7 mouse cellular contexts compared by ENCODE assay signal in genomic region chr2:90566046-90566445, GRCm38 (mm10). TPM values are rescaled to one million over a fixed set of nuclear protein-coding genes. Genes with fewer than 3 reads are reported as not detected.
DNase-seq lines count a peak whose midpoint lies in the region; ATAC-seq and TF ChIP-seq lines count a peak whose summit lies in the region.

No protein-coding gene starts in this region.

- TF ChIP-seq EP300 in heart, postnatal 0 days (IDR thresholded peaks at IDR 0.05; ENCODE audit: low read depth) = no peak

- no peak overlapping the region for H3K4me3 ChIP-seq in heart, postnatal 0 days (ENCODE audit: low read depth, low read length)
- no peak overlapping the region for H3K4me3 ChIP-seq in embryonic facial prominence, embryonic 14.5 days (ENCODE audit: low read depth, low read length)
- H3K4me3 ChIP-seq in intestine, postnatal 0 days (ENCODE audit: low read depth, low read length) = no peak overlapping the region
- peak overlapping the region; percentile 87 for H3K4me3 ChIP-seq in megakaryocyte, embryonic 14.5 days (replicated peaks)

- no peaks in the 10 kb centered on the region for H3K9me3 ChIP-seq in heart, postnatal 0 days (replicated peaks; ENCODE audit: control insufficient read depth, low read length)
- H3K9me3 ChIP-seq in embryonic facial prominence, embryonic 14.5 days (ENCODE audit: control insufficient read depth, low read length) = no peaks in the 10 kb centered on the region
- H3K9me3 ChIP-seq in intestine, postnatal 0 days (ENCODE audit: control insufficient read depth) = no peaks in the 10 kb centered on the region
- no peaks in the 10 kb centered on the region for H3K9me3 ChIP-seq in megakaryocyte, embryonic 14.5 days

- TF ChIP-seq CTCF in heart, postnatal 0 days (IDR thresholded peaks at IDR 0.05; ENCODE audit: low read depth) = no peak
- no peak for TF ChIP-seq CTCF in intestine, postnatal 0 days (IDR thresholded peaks at IDR 0.05; ENCODE audit: low read depth)

- peak overlapping the region; percentile 24; the same call in 1 of the 2 replicates for H3K4me2 ChIP-seq in heart, postnatal 0 days (ENCODE audit: low read depth, low read length)
- peak overlapping the region; percentile 11; the same call in 1 of the 2 replicates for H3K4me2 ChIP-seq in embryonic facial prominence, embryonic 14.5 days (ENCODE audit: low read depth, low read length)
- H3K4me2 ChIP-seq in intestine, postnatal 0 days (replicated peaks; ENCODE audit: low read depth) = no peak overlapping the region

- ATAC-seq in heart, postnatal 0 days (ENCODE audit: insufficient read depth, low read depth) = peak; percentile 68
- ATAC-seq in embryonic facial prominence, embryonic 14.5 days (ENCODE audit: low read depth) = peak; percentile 91
- ATAC-seq in intestine, postnatal 0 days = no peak

- 24% methylated on average over 7 of the region's 7 CpGs for WGBS in heart, postnatal 0 days
- WGBS in embryonic facial prominence, embryonic 14.5 days = 28% methylated on average over 7 of the region's 7 CpGs
- WGBS in intestine, postnatal 0 days = 63% methylated on average over 7 of the region's 7 CpGs

- intact Hi-C loops in heart, postnatal 25 days (cut with DNase I) = no loop called here

- no peaks in the 10 kb centered on the region for H3K36me3 ChIP-seq in heart, postnatal 0 days (replicated peaks; ENCODE audit: control insufficient read depth, insufficient read depth, low read length)
- H3K36me3 ChIP-seq in embryonic facial prominence, embryonic 14.5 days (ENCODE audit: control insufficient read depth, insufficient read depth, low read length) = no peaks in the 10 kb centered on the region
- H3K36me3 ChIP-seq in intestine, postnatal 0 days (ENCODE audit: control insufficient read depth, insufficient read depth) = no peaks in the 10 kb centered on the region
- peaks cover 85% of the 10 kb centered on the region for H3K36me3 ChIP-seq in megakaryocyte, embryonic 14.5 days (replicated peaks; ENCODE audit: low read length)

- H3K27me3 ChIP-seq in heart, postnatal 0 days (ENCODE audit: control insufficient read depth, insufficient read depth, low read length) = no peaks in the 10 kb centered on the region
- no peaks in the 10 kb centered on the region for H3K27me3 ChIP-seq in embryonic facial prominence, embryonic 14.5 days (replicated peaks; ENCODE audit: control insufficient read depth, insufficient read depth, low read length)
- H3K27me3 ChIP-seq in intestine, postnatal 0 days (replicated peaks; ENCODE audit: control insufficient read depth, insufficient read depth, low read length) = no peaks in the 10 kb centered on the region
- no peaks in the 10 kb centered on the region for H3K27me3 ChIP-seq in megakaryocyte, embryonic 14.5 days (replicated peaks)

- peak; percentile 30 for DNase-seq in heart, postnatal 0 days (ENCODE audit: low spot score)
- DNase-seq in heart, postnatal 25 days (ENCODE audit: low spot score) = no peak
- DNase-seq in embryonic facial prominence, embryonic 14.5 days (ENCODE audit: low spot score) = peak; percentile 89
- no peak for DNase-seq in lung, postnatal 4 days
- no peak for DNase-seq in c-Kit-positive CD71-positive TER-119-positive erythroid progenitor cells, embryonic 14.5 days (ENCODE audit: low spot score)

- H3K9ac ChIP-seq in heart, postnatal 0 days (replicated peaks; ENCODE audit: low read depth, low read length) = no peak overlapping the region
- H3K9ac ChIP-seq in embryonic facial prominence, embryonic 14.5 days (ENCODE audit: low read depth, low read length) = no peak overlapping the region
- H3K9ac ChIP-seq in intestine, postnatal 0 days (ENCODE audit: low read depth, low read length) = no peak overlapping the region

- no peak overlapping the region for H3K27ac ChIP-seq in heart, postnatal 0 days (ENCODE audit: low read depth)
- H3K27ac ChIP-seq in embryonic facial prominence, embryonic 14.5 days (replicated peaks; ENCODE audit: low read depth, low read length) = peak overlapping the region; percentile 15; the same call in 1 of the 2 replicates
- H3K27ac ChIP-seq in intestine, postnatal 0 days (ENCODE audit: low read depth, low read length) = peak overlapping the region; percentile 72

- H3K4me1 ChIP-seq in heart, postnatal 0 days (ENCODE audit: control insufficient read depth, insufficient read depth) = peaks cover 13% of the 10 kb centered on the region
- peaks cover 15% of the 10 kb centered on the region for H3K4me1 ChIP-seq in embryonic facial prominence, embryonic 14.5 days (ENCODE audit: control insufficient read depth, insufficient read depth, low read length)
- 0 out of 2 replicates have a peak, but pooled peaks cover 9% of the 10 kb centered on the region for H3K4me1 ChIP-seq in intestine, postnatal 0 days (replicated peaks; ENCODE audit: control insufficient read depth, insufficient read depth, low read length)
- H3K4me1 ChIP-seq in megakaryocyte, embryonic 14.5 days = peaks cover 99% of the 10 kb centered on the region

RNA-seq across cellular contexts. Expression of gene Ptprj, which starts 14.4 kb away (rescaled TPM):
- total RNA-seq in heart, postnatal 0 days (2014; rRNA removed; ENCODE audit: low replicate concordance) = 5.6 and 6.8 TPM in 2 replicates
- 0.56 and 0.58 TPM in 2 replicates for polyA plus RNA-seq in heart, postnatal 0 days (2015; fragmentation: Nextera tagmentation; extraction: Ambion mirVana)
- 1 to 10 TPM; 7.2 to 7.6 TPM for total RNA-seq in heart, postnatal 25 days (2021)
- polyA plus RNA-seq in embryonic facial prominence, embryonic 14.5 days (2014; fragmentation: Nextera tagmentation; extraction: Ambion mirVana) = 4.1 and 4.4 TPM in 2 replicates
- polyA plus RNA-seq in intestine, postnatal 0 days (2015; fragmentation: Nextera tagmentation; extraction: Ambion mirVana) = 3.5 and 4.0 TPM in 2 replicates
- polyA plus RNA-seq in megakaryocyte, embryonic 14.5 days (2012; ENCODE audit: insufficient read depth, low replicate concordance) = 2.2 and 8.7 TPM in 2 replicates

Comparison
In these comparisons a context has a peak if more than half of its experiments do, and no peak if none do; other contexts are left out.
1. DNase-seq: peak in heart, postnatal 0 days (single experiment) and embryonic facial prominence, embryonic 14.5 days (single experiment); none in heart, postnatal 25 days (single experiment), lung, postnatal 4 days (0 of 2) and c-Kit-positive CD71-positive TER-119-positive erythroid progenitor cells, embryonic 14.5 days (single experiment).